8 mouse cellular contexts compared by ENCODE assay signal in genomic region chr1:155223849-155224554, GRCm38 (mm10). TPM values are rescaled to one million over a fixed set of nuclear protein-coding genes. Genes with fewer than 3 reads are reported as not detected.
DNase-seq lines count a peak whose midpoint lies in the region; ATAC-seq and TF ChIP-seq lines count a peak whose summit lies in the region.

No protein-coding gene starts in this region.

- no peaks in the 10 kb centered on the region for H3K9me3 ChIP-seq in forebrain, embryonic 11.5 days (ENCODE audit: control insufficient read depth, low read length)

- peak; percentile 77 for ATAC-seq in cerebellum, adult (ENCODE audit: insufficient number of reproducible peaks, low FRiP score, low TSS enrichment)
- ATAC-seq in forebrain, embryonic 11.5 days (replicated peaks; ENCODE audit: low FRiP score) = peak; percentile 84
- peak; percentile 81 for ATAC-seq in megakaryocyte, adult 5-6 weeks (ENCODE audit: poor library complexity, severe bottlenecking)

- no peak overlapping the region for H3K9ac ChIP-seq in forebrain, embryonic 11.5 days (ENCODE audit: low read length)

- H3K27ac ChIP-seq in forebrain, embryonic 11.5 days (ENCODE audit: low read depth, low read length) = no peak overlapping the region
- 0 out of 2 replicates have a peak overlapping the region, but pooled peaks have one; percentile 28 for H3K27ac ChIP-seq in layer of hippocampus, adult 2 months

- no peaks in the 10 kb centered on the region for H3K27me3 ChIP-seq in forebrain, embryonic 11.5 days (ENCODE audit: control insufficient read depth, insufficient read depth, low read length)

- H3K4me3 ChIP-seq in forebrain, embryonic 11.5 days (ENCODE audit: low read depth, low read length) = no peak overlapping the region
- H3K4me3 ChIP-seq in layer of hippocampus, adult 2 months = no peak overlapping the region

- TF ChIP-seq CTCF in layer of hippocampus, adult 2 months (conservative IDR thresholded peaks at IDR 0.05) = peak; percentile 98

- no peaks in the 10 kb centered on the region for H3K36me3 ChIP-seq in forebrain, embryonic 11.5 days (ENCODE audit: control insufficient read depth, insufficient read depth, low read length)

- H3K4me2 ChIP-seq in forebrain, embryonic 11.5 days (ENCODE audit: low read depth, low read length, severe bottlenecking) = no peak overlapping the region

- peak; percentile 85 for DNase-seq in Muller cell, postnatal 12 days (ENCODE audit: inconsistent ontology term)
- peak; percentile 94 for DNase-seq in forebrain, embryonic 11.5 days (ENCODE audit: low spot score)
- DNase-seq in heart, postnatal 36 days = peak; percentile 83 to 84
- DNase-seq in layer of hippocampus, adult 2 months (ENCODE audit: low spot score in 2 of 2) = peak; percentile 69 to 82
- peak; percentile 94 for DNase-seq in retina, postnatal 1 day
- DNase-seq in urinary bladder, postnatal 14 days (ENCODE audit: low spot score) = peak; percentile 91

- peaks cover 5% of the 10 kb centered on the region for H3K4me1 ChIP-seq in forebrain, embryonic 11.5 days (replicated peaks; ENCODE audit: control insufficient read depth, insufficient read depth, low read length)

- intact Hi-C loops in heart, postnatal 36 days (cut with DNase I) = loop anchor here (2.0 to 10.0 kb wide), 2 partner anchors 57 to 439 kb away; no protein-coding TSS in a partner anchor

- WGBS in forebrain, embryonic 11.5 days = 31% methylated on average over 16 of the region's 16 CpGs

RNA-seq across cellular contexts. Expression of gene BC034090, which starts 20.2 kb away (rescaled TPM):
- 3.2 and 3.3 TPM in 2 replicates for polyA plus RNA-seq in forebrain, embryonic 11.5 days (2014; fragmentation: Nextera tagmentation; extraction: Ambion mirVana)
- total RNA-seq in heart, postnatal 36 days (2021) = 10 to 100 TPM; 32.0 to 34.3 TPM
- total RNA-seq in layer of hippocampus, adult 2 months (2021) = 1 to 10 TPM; 7.9 to 8.2 TPM
- not detected in 2 replicates for total RNA-seq in megakaryocyte, adult 5-6 weeks (2015)
- total RNA-seq in megakaryocyte, adult 5-6 weeks (2017) = 0.45 TPM in 1 of 2 replicates, not detected in the other

Comparison
In these comparisons a context has a peak if more than half of its experiments do, and no peak if none do; other contexts are left out.
1. RNA of gene BC034090, which starts 20.2 kb away (total RNA-seq): 32.0 to 34.3 TPM in heart, postnatal 36 days and 7.9 to 8.2 TPM in layer of hippocampus, adult 2 months; 0.45 TPM in megakaryocyte, adult 5-6 weeks; every median in the first group is over 4 times any median in the second.
2. Peak in every context shown above with its lines, with median percentiles within 50 percentile points of each other: DNase-seq and ATAC-seq.